Mouse (Mus musculus): Measurements from ENCODE around the gene Btf3.

Btf3 gene

GRCm38 (mm10) chr13:98264111-98264510 is 52.7 kb downstream of the Btf3 start:
- no peak for DNase-seq

DNA sequence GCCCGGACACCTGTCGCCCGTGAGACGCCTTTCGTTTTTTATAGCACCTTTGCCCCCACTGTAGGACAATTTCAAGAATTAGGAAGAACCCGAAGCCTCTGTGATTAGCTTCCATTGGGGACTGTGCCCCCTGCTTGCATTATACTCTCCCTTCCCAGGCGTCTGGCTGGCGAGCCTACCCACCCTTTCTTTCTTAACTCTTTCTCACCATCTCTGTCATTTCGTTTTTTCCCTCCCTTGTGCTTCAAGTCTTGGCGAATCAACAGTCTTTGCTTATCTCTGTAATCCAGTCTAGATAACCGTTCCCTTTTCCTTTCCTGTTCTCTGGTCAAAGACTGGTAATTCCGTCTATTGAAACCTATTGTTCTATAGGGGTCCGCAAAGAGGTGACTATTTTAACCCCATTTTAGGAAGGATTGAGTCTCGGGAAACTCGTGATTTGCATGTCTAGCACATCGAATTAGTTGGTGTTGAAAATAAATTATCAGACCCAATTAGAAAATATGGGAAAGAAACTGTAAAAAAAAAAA is 53.3 kb downstream of the Btf3 start:
- no peak for DNase-seq

DNA sequence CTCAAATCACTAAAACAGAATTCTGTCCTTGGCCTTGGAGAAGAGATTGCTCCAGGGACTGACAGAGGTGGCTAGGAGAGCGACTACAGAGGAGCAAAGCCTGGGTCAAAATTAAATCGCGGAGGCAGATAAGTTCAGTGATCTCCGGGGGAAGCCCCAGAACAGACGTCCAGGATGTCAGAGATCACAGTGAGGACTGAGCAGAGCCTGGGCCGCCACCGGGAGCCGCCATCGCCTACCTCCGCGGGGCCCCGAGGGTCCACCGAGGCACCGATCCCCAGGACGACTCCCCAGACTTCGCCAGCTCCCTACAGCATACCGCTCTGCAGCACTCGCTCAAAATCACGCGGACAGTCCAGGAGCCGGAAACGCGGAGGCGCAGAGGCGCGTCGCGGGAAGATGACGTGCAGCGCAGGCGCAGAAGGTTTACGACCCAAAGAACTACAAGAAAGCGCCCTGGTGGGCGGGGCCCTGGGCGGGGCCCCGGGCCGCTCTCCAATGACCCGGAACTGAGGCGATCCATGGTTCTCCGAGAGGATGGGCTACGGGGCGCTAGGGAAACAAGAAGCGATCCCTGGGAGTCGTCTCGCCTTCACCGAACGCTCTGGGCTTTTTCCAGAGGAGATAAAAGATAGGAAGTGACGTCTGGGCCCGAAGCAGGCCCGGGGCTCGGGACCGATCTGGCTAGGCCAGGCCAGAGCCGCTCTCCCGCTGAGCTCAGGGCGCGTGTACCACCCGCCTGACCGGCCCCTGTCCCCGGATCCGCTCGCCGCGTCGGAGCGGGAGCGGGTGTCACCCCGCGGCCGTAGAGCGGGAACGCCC is 54.0 kb downstream of the Btf3 start, which contains the start of the genes Utp15 and Ankra2:
TSS of gene Utp15 (minus strand) at position 406 of the 822 bp plus-strand sequence.
TSS of gene Ankra2 (plus strand) at position 439 of the 822 bp plus-strand sequence.
- peak; percentile 98 for DNase-seq

Measured in cerebellum, adult 11-12 months (tissue).